Mouse (Mus musculus): ENCODE results near the gene Sec31a. TPM values are rescaled to one million over a fixed set of nuclear protein-coding genes. Genes with fewer than 3 reads are reported as not detected.
A peak's percentile ranks its signal among the peaks of the same experiment; 100 is the strongest.

Sec31a gene
- total and polyA plus RNA-seq, 3 experiments: 61.2 to 165 TPM; not detected in 1

- Histone ChIP-seq H3K9me3 (replicated peaks; ENCODE audit: insufficient read depth, low read length) (no peaks in the 10 kb centered on the region), H3K79me2 (ENCODE audit: control insufficient read depth, insufficient read depth, low read length, poor library complexity) (no peaks in the 10 kb centered on the region), H3K4me3 (ENCODE audit: control insufficient read depth in 1 of 2, insufficient read depth in 1 of 2, low read depth in 2 of 2, low read length in 2 of 2) (no peak overlapping the region), H3K27me3 (ENCODE audit: control insufficient read depth in 1 of 2, insufficient read depth in 2 of 2, low read length in 2 of 2) (peaks cover 3 to 7% of the 10 kb centered on the region in 2 experiments; a peak in 3 of 4 replicates), H3K27ac (ENCODE audit: control insufficient read depth, low read depth, low read length) (no peak overlapping the region), H3K36me3 (ENCODE audit: control insufficient read depth in 1 of 2, insufficient read depth in 2 of 2, low read length in 2 of 2) (no peaks in the 10 kb centered on the region), H3K9ac (ENCODE audit: control insufficient read depth, low read depth, low read length, poor library complexity, severe bottlenecking) (no peak overlapping the region), H3K4me1 (ENCODE audit: control insufficient read depth in 1 of 2, insufficient read depth in 2 of 2, low read length in 2 of 2) (no peaks in the 10 kb centered on the region)
- TF ChIP-seq ETS1 (IDR thresholded peaks at IDR 0.05; ENCODE audit: low read depth, low read length) (no peak), MEF2A (IDR thresholded peaks at IDR 0.05; ENCODE audit: extremely low read depth, insufficient replicate concordance, low read depth, low read length, poor library complexity, severe bottlenecking) (no peak), MAZ (IDR thresholded peaks at IDR 0.05; ENCODE audit: low read depth, low read length) (no peak), ZNF384 (IDR thresholded peaks at IDR 0.05; ENCODE audit: low read depth, low read length) (no peak), ELF1 (IDR thresholded peaks at IDR 0.05; ENCODE audit: low read depth, low read length) (no peak), GABPA (IDR thresholded peaks at IDR 0.05; ENCODE audit: low read depth, low read length) (no peak), JUND (IDR thresholded peaks at IDR 0.05; ENCODE audit: low read depth, low read length) (no peak), USF1 (IDR thresholded peaks at IDR 0.05; ENCODE audit: low read depth, low read length) (no peak), ZMIZ1 (IDR thresholded peaks at IDR 0.05; ENCODE audit: low read depth, low read length) (no peak), TBP (IDR thresholded peaks at IDR 0.05; ENCODE audit: low read depth, low read length) (no peak), HCFC1 (IDR thresholded peaks at IDR 0.05; ENCODE audit: low read depth, low read length) (no peak), RCOR1 (IDR thresholded peaks at IDR 0.05; ENCODE audit: low read depth, low read length) (no peak), TCF12 (IDR thresholded peaks at IDR 0.05; ENCODE audit: low read depth, low read length) (no peak), CTCF (IDR thresholded peaks at IDR 0.05 in 2 of 3, conservative IDR thresholded peaks at IDR 0.05 in 1 of 3; ENCODE audit: control insufficient read depth in 1 of 3, insufficient read depth in 1 of 3, low read depth in 2 of 3, low read length in 3 of 3, poor library complexity in 1 of 3, severe bottlenecking in 1 of 3) (no peak), MAFK (IDR thresholded peaks at IDR 0.05; ENCODE audit: borderline replicate concordance, low read depth, low read length) (no peak), CHD1 (IDR thresholded peaks at IDR 0.05; ENCODE audit: low read depth, low read length) (no peak)
- DNase-seq (ENCODE audit: low read depth, low spot score): no peak
Measured at GRCm38 (mm10) chr5:100315646-100316045, 100.4 kb downstream of the Sec31a start.

- Histone ChIP-seq H3K4me1 (ENCODE audit: control insufficient read depth in 1 of 2, insufficient read depth in 2 of 2, low read length in 2 of 2) (no peaks in the 10 kb centered on the region), H3K9me3 (replicated peaks; ENCODE audit: insufficient read depth, low read length) (no peaks in the 10 kb centered on the region), H3K36me3 (ENCODE audit: control insufficient read depth in 1 of 2, insufficient read depth in 2 of 2, low read length in 2 of 2) (no peaks in the 10 kb centered on the region), H3K27me3 (ENCODE audit: control insufficient read depth in 1 of 2, insufficient read depth in 2 of 2, low read length in 2 of 2) (peaks cover 3 to 7% of the 10 kb centered on the region in 2 experiments; a peak in 3 of 4 replicates), H3K79me2 (ENCODE audit: control insufficient read depth, insufficient read depth, low read length, poor library complexity) (no peaks in the 10 kb centered on the region), H3K4me3 (ENCODE audit: control insufficient read depth in 1 of 2, insufficient read depth in 1 of 2, low read depth in 2 of 2, low read length in 2 of 2) (no peak overlapping the region), H3K27ac (ENCODE audit: control insufficient read depth, low read depth, low read length) (no peak overlapping the region), H3K9ac (ENCODE audit: control insufficient read depth, low read depth, low read length, poor library complexity, severe bottlenecking) (no peak overlapping the region)
- DNase-seq (ENCODE audit: low read depth, low spot score): no peak
- no peak for TF ChIP-seq GATA1 (IDR thresholded peaks at IDR 0.05; ENCODE audit: low read depth, low read length)
- TF ChIP-seq GABPA (IDR thresholded peaks at IDR 0.05; ENCODE audit: low read depth, low read length): no peak
- no peak for TF ChIP-seq NRF1 (IDR thresholded peaks at IDR 0.05; ENCODE audit: insufficient read depth, low read depth, low read length, poor library complexity, severe bottlenecking)
- peak; percentile 69 for TF ChIP-seq MAFK (IDR thresholded peaks at IDR 0.05; ENCODE audit: borderline replicate concordance, low read depth, low read length)
- no peak for TF ChIP-seq POLR2AphosphoS2 (IDR thresholded peaks at IDR 0.05; ENCODE audit: low read length)
Measured at GRCm38 (mm10) chr5:100312391-100312790, 103.6 kb downstream of the Sec31a start.

Other genes starting within 250 kb of the Sec31a start
- 14.1 and 14.4 TPM in 2 replicates for gene Lin54, start 84.4 kb upstream of the Sec31a start, total RNA-seq (2012; rRNA removed)
- 10 to 100 TPM in 1 of 2 experiments, not detected in 1; 16.0 TPM for gene Lin54, start 84.4 kb upstream of the Sec31a start, polyA plus RNA-seq (2012; ENCODE audit: insufficient read depth in 1 of 2, insufficient read length in 2 of 2, low read depth in 1 of 2, low replicate concordance in 2 of 2, missing spikeins in 1 of 2)
- 142 and 143 TPM in 2 replicates for gene Cops4, start 102.1 kb upstream of the Sec31a start, total RNA-seq (2012; rRNA removed)
- gene Cops4, start 102.1 kb upstream of the Sec31a start, polyA plus RNA-seq (2012; ENCODE audit: insufficient read depth in 1 of 2, insufficient read length in 2 of 2, low read depth in 1 of 2, low replicate concordance in 2 of 2, missing spikeins in 1 of 2): 100 to 1,000 TPM; 112 to 626 TPM
- gene Plac8, start 156.0 kb upstream of the Sec31a start, total RNA-seq (2012; rRNA removed): 4.9 and 7.1 TPM in 2 replicates
- 10 to 100 TPM in 1 of 2 experiments, not detected in 1; 10.6 TPM for gene Plac8, start 156.0 kb upstream of the Sec31a start, polyA plus RNA-seq (2012; ENCODE audit: insufficient read depth in 1 of 2, insufficient read length in 2 of 2, low read depth in 1 of 2, low replicate concordance in 2 of 2, missing spikeins in 1 of 2)